Mouse (Mus musculus): ENCODE results near the gene Itpr1. TPM values are rescaled to one million over a fixed set of nuclear protein-coding genes. Genes with fewer than 3 reads are reported as not detected.

The Itpr1 gene
- polyA plus RNA-seq, 1 experiment from 2014 or later, result 6.5 TPM

GRCm38 (mm10) chr6:108309391-108310182, 96.7 kb downstream of the Itpr1 start:
- Histone ChIP-seq H3K36me3 (replicated peaks; ENCODE audit: control insufficient read depth, insufficient read depth, low read depth, low read length) (no peaks in the 10 kb centered on the region), H3K4me3 (ENCODE audit: low read depth, low read length) (no peak overlapping the region), H3K4me1 (ENCODE audit: control insufficient read depth, insufficient read depth, low read length) (peaks cover 4% of the 10 kb centered on the region), H3K9ac (replicated peaks; ENCODE audit: low read length) (no peak overlapping the region), H3K4me2 (ENCODE audit: low read depth, low read length) (no peak overlapping the region), H3K27ac (replicated peaks; ENCODE audit: low read depth, low read length) (no peak overlapping the region), H3K27me3 (ENCODE audit: control insufficient read depth, insufficient read depth, low read length) (no peaks in the 10 kb centered on the region), H3K9me3 (replicated peaks; ENCODE audit: control insufficient read depth, low read length) (no peaks in the 10 kb centered on the region)
- ATAC-seq (replicated peaks; ENCODE audit: insufficient number of reproducible peaks, low FRiP score, low TSS enrichment, low read depth) (no peak), DNase-seq (ENCODE audit: low spot score) (no peak)
- WGBS, result 67% methylated on average over 8 of the region's 8 CpGs

- Histone ChIP-seq H3K9me3 (replicated peaks; ENCODE audit: control insufficient read depth, low read length) (no peaks in the 10 kb centered on the region), H3K4me3 (ENCODE audit: low read depth, low read length) (no peak overlapping the region), H3K4me1 (ENCODE audit: control insufficient read depth, insufficient read depth, low read length) (no peaks in the 10 kb centered on the region), H3K36me3 (replicated peaks; ENCODE audit: control insufficient read depth, insufficient read depth, low read depth, low read length) (no peaks in the 10 kb centered on the region), H3K27ac (replicated peaks; ENCODE audit: low read depth, low read length) (no peak overlapping the region), H3K4me2 (ENCODE audit: low read depth, low read length) (no peak overlapping the region), H3K9ac (replicated peaks; ENCODE audit: low read length) (no peak overlapping the region), H3K27me3 (ENCODE audit: control insufficient read depth, insufficient read depth, low read length) (no peaks in the 10 kb centered on the region)
- ATAC-seq (replicated peaks; ENCODE audit: insufficient number of reproducible peaks, low FRiP score, low TSS enrichment, low read depth), result no peak
- WGBS, result 88% methylated on average over 1 of the region's 1 CpGs
- no peak for DNase-seq (ENCODE audit: low spot score)
These were observed 100.2 kb downstream of the Itpr1 start for GRCm38 (mm10) chr6:108313056-108313455.

- H3K9ac ChIP-seq (replicated peaks; ENCODE audit: low read length), result no peak overlapping the region
- no peaks in the 10 kb centered on the region for H3K9me3 ChIP-seq (replicated peaks; ENCODE audit: control insufficient read depth, low read length)
- no peaks in the 10 kb centered on the region for H3K27me3 ChIP-seq (ENCODE audit: control insufficient read depth, insufficient read depth, low read length)
- ATAC-seq (replicated peaks; ENCODE audit: insufficient number of reproducible peaks, low FRiP score, low TSS enrichment, low read depth) (no peak), DNase-seq (ENCODE audit: low spot score) (no peak)
- H3K4me3 ChIP-seq (ENCODE audit: low read depth, low read length), result no peak overlapping the region
- H3K36me3 ChIP-seq (replicated peaks; ENCODE audit: control insufficient read depth, insufficient read depth, low read depth, low read length), result no peaks in the 10 kb centered on the region
- H3K4me1 ChIP-seq (ENCODE audit: control insufficient read depth, insufficient read depth, low read length), result no peaks in the 10 kb centered on the region
- 95% methylated on average over 1 of the region's 1 CpGs for WGBS
- H3K4me2 ChIP-seq (ENCODE audit: low read depth, low read length), result no peak overlapping the region
- H3K27ac ChIP-seq (replicated peaks; ENCODE audit: low read depth, low read length), result no peak overlapping the region
These were observed 101.1 kb downstream of the Itpr1 start for GRCm38 (mm10) chr6:108313997-108314396.

GRCm38 (mm10) chr6:108316268-108316824, 103.5 kb downstream of the Itpr1 start:
- Histone ChIP-seq H3K27me3 (ENCODE audit: control insufficient read depth, insufficient read depth, low read length) (no peaks in the 10 kb centered on the region), H3K9ac (replicated peaks; ENCODE audit: low read length) (no peak overlapping the region), H3K36me3 (replicated peaks; ENCODE audit: control insufficient read depth, insufficient read depth, low read depth, low read length) (no peaks in the 10 kb centered on the region), H3K4me1 (ENCODE audit: control insufficient read depth, insufficient read depth, low read length) (no peaks in the 10 kb centered on the region), H3K27ac (replicated peaks; ENCODE audit: low read depth, low read length) (no peak overlapping the region), H3K9me3 (replicated peaks; ENCODE audit: control insufficient read depth, low read length) (no peaks in the 10 kb centered on the region), H3K4me3 (ENCODE audit: low read depth, low read length) (no peak overlapping the region), H3K4me2 (ENCODE audit: low read depth, low read length) (no peak overlapping the region)
- DNase-seq (ENCODE audit: low spot score) (no peak), ATAC-seq (replicated peaks; ENCODE audit: insufficient number of reproducible peaks, low FRiP score, low TSS enrichment, low read depth) (no peak)
- WGBS, result 86% methylated on average over 4 of the region's 4 CpGs

GRCm38 (mm10) chr6:108316951-108317350, 104.1 kb downstream of the Itpr1 start:
- H3K9me3 ChIP-seq (replicated peaks; ENCODE audit: control insufficient read depth, low read length), result no peaks in the 10 kb centered on the region
- H3K9ac ChIP-seq (replicated peaks; ENCODE audit: low read length), result no peak overlapping the region
- DNase-seq (ENCODE audit: low spot score), result no peak
- H3K27ac ChIP-seq (replicated peaks; ENCODE audit: low read depth, low read length), result no peak overlapping the region
- H3K36me3 ChIP-seq (replicated peaks; ENCODE audit: control insufficient read depth, insufficient read depth, low read depth, low read length), result no peaks in the 10 kb centered on the region
- 81% methylated on average over 1 of the region's 1 CpGs for WGBS
- ATAC-seq (replicated peaks; ENCODE audit: insufficient number of reproducible peaks, low FRiP score, low TSS enrichment, low read depth), result no peak
- H3K4me1 ChIP-seq (ENCODE audit: control insufficient read depth, insufficient read depth, low read length), result no peaks in the 10 kb centered on the region
- H3K4me3 ChIP-seq (ENCODE audit: low read depth, low read length), result no peak overlapping the region
- H3K4me2 ChIP-seq (ENCODE audit: low read depth, low read length), result no peak overlapping the region
- H3K27me3 ChIP-seq (ENCODE audit: control insufficient read depth, insufficient read depth, low read length), result no peaks in the 10 kb centered on the region

GRCm38 (mm10) chr6:108321653-108322052, 108.8 kb downstream of the Itpr1 start:
- Histone ChIP-seq H3K4me3 (ENCODE audit: low read depth, low read length) (no peak overlapping the region), H3K9me3 (replicated peaks; ENCODE audit: control insufficient read depth, low read length) (no peaks in the 10 kb centered on the region)

GRCm38 (mm10) chr6:108324464-108325025, 111.6 kb downstream of the Itpr1 start:
- Histone ChIP-seq H3K4me3 (ENCODE audit: low read depth, low read length) (no peak overlapping the region), H3K27ac (replicated peaks; ENCODE audit: low read depth, low read length) (no peak overlapping the region), H3K4me2 (ENCODE audit: low read depth, low read length) (no peak overlapping the region), H3K9me3 (replicated peaks; ENCODE audit: control insufficient read depth, low read length) (no peaks in the 10 kb centered on the region), H3K27me3 (ENCODE audit: control insufficient read depth, insufficient read depth, low read length) (no peaks in the 10 kb centered on the region), H3K9ac (replicated peaks; ENCODE audit: low read length) (no peak overlapping the region), H3K36me3 (replicated peaks; ENCODE audit: control insufficient read depth, insufficient read depth, low read depth, low read length) (no peaks in the 10 kb centered on the region), H3K4me1 (ENCODE audit: control insufficient read depth, insufficient read depth, low read length) (no peaks in the 10 kb centered on the region)
- ATAC-seq (replicated peaks; ENCODE audit: insufficient number of reproducible peaks, low FRiP score, low TSS enrichment, low read depth) (no peak), DNase-seq (ENCODE audit: low spot score) (no peak)
- WGBS, result 81% methylated on average over 6 of the region's 6 CpGs

More at GRCm38 (mm10) chr6:108321653-108322052, 108.8 kb downstream of the Itpr1 start:
- ATAC-seq (replicated peaks; ENCODE audit: insufficient number of reproducible peaks, low FRiP score, low TSS enrichment, low read depth) (no peak), DNase-seq (ENCODE audit: low spot score) (no peak)
- no peaks in the 10 kb centered on the region for H3K27me3 ChIP-seq (ENCODE audit: control insufficient read depth, insufficient read depth, low read length)
- H3K4me2 ChIP-seq (ENCODE audit: low read depth, low read length), result no peak overlapping the region
- no peaks in the 10 kb centered on the region for H3K4me1 ChIP-seq (ENCODE audit: control insufficient read depth, insufficient read depth, low read length)
- no peak overlapping the region for H3K9ac ChIP-seq (replicated peaks; ENCODE audit: low read length)
- no peak overlapping the region for H3K27ac ChIP-seq (replicated peaks; ENCODE audit: low read depth, low read length)
- WGBS, result 76% methylated on average over 2 of the region's 2 CpGs
- no peaks in the 10 kb centered on the region for H3K36me3 ChIP-seq (replicated peaks; ENCODE audit: control insufficient read depth, insufficient read depth, low read depth, low read length)

- Histone ChIP-seq H3K9ac (replicated peaks; ENCODE audit: low read length) (no peak overlapping the region), H3K9me3 (replicated peaks; ENCODE audit: control insufficient read depth, low read length) (no peaks in the 10 kb centered on the region), H3K36me3 (replicated peaks; ENCODE audit: control insufficient read depth, insufficient read depth, low read depth, low read length) (no peaks in the 10 kb centered on the region), H3K4me1 (ENCODE audit: control insufficient read depth, insufficient read depth, low read length) (no peaks in the 10 kb centered on the region), H3K27ac (replicated peaks; ENCODE audit: low read depth, low read length) (no peak overlapping the region), H3K4me3 (ENCODE audit: low read depth, low read length) (no peak overlapping the region), H3K4me2 (ENCODE audit: low read depth, low read length) (no peak overlapping the region), H3K27me3 (ENCODE audit: control insufficient read depth, insufficient read depth, low read length) (no peaks in the 10 kb centered on the region)
- 91% methylated on average over 10 of the region's 10 CpGs for WGBS
- no peak for ATAC-seq (replicated peaks; ENCODE audit: insufficient number of reproducible peaks, low FRiP score, low TSS enrichment, low read depth)
- DNase-seq (ENCODE audit: low spot score), result no peak
These were observed 112.5 kb downstream of the Itpr1 start for GRCm38 (mm10) chr6:108325400-108325799.

All from embryonic facial prominence, embryonic 11.5 days (tissue).